Mouse (Mus musculus) ovary, postnatal 14 days (tissue): ENCODE results near the gene Slc7a11.
A peak's percentile ranks its signal among the peaks of the same experiment; 100 is the strongest.

Experiments
- DNase-seq: peaks from one replicate; pipeline ENCODE4 v3.0.0; 2022; ENCODE audit warnings: low spot score

The Slc7a11 gene

GRCm38 (mm10) chr3:49866061-49866515 is 577.3 kb downstream of the Slc7a11 start:
- peak; percentile 4 for DNase-seq

DNA sequence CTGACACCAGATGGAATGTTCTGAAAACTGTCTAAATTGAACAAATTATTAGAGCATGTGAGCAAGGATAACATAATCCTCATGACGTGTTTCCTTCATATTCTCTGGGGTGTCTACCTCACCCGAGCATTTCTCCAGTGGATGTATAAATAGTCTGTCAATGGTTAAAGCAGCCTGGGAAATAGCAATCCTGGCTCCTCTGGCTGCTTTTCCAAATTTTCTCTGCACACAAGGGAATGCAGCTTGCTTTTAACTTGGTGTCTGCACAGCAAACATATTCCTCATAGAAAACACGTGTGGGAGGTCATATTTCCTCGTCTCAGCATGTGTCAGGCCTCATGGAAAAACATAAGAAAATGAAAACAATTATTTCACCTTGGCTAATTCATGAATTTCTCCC is 586.6 kb downstream of the Slc7a11 start:
- DNase-seq, result no peak

GRCm38 (mm10) chr3:49854277-49854676 is 589.1 kb downstream of the Slc7a11 start:
- DNase-seq, result no peak

DNA sequence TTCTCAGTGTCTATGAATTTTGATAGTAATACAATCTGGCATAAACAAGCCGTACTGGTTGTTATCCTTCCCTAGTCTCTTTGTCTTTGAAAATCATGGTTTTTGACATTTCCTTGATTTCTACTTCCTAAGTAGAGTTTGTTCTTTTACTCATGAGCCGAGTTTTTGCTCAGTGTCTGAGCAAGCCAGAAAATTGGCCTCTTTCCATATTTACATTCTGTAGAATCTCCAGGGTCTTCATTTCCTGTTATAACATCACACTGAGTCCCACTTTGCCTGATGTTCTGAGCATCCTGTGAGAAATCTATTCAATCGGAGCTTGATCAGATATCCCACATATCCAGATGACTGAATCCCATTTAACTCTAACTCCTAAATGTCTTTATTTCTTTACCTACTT is 600.4 kb downstream of the Slc7a11 start:
- no peak for DNase-seq
